Mouse (Mus musculus) kidney, embryonic 15.5 days (tissue): Measurements from ENCODE around the gene Smarcad1. TPM values are rescaled to one million over a fixed set of nuclear protein-coding genes. Genes with fewer than 3 reads are reported as not detected.

Source experiments
- ATAC-seq: fragments of 200-750 bp; cut with Nextera tagmentation; replicated peaks from 2 replicates; pipeline ENCODE4 v1.8.0; 2017; ENCODE audit warnings: moderate TSS enrichment; ENCODE audit not compliant: low FRiP score
- H3K27ac ChIP-seq: fragments of 300-500 bp; sonication (generic); 2 replicates; pipeline ENCODE4 v1.5.1; 2015; ENCODE audit warnings: mild to moderate bottlenecking, inconsistent platforms
- H3K27me3 ChIP-seq: fragments of 300-500 bp; sonication (generic); 2 replicates; pipeline ENCODE4 v1.6.1; 2015; ENCODE audit warnings: inconsistent platforms
- H3K36me3 ChIP-seq: fragments of 300-500 bp; sonication (generic); 2 replicates; pipeline ENCODE4 v1.6.1; 2015; ENCODE audit warnings: inconsistent platforms
- H3K4me1 ChIP-seq: fragments of 300-500 bp; sonication (generic); 2 replicates; pipeline ENCODE4 v1.6.1; 2015; ENCODE audit warnings: inconsistent platforms
- H3K4me2 ChIP-seq: fragments of 300-500 bp; sonication (generic); 2 replicates; pipeline ENCODE4 v1.6.1; 2015; ENCODE audit warnings: moderate library complexity, mild to moderate bottlenecking, inconsistent platforms
- H3K4me3 ChIP-seq: fragments of 300-500 bp; sonication (generic); replicated peaks from 2 replicates; pipeline ENCODE4 v1.5.1; 2015; ENCODE audit warnings: mild to moderate bottlenecking, inconsistent platforms
- H3K9ac ChIP-seq: fragments of 300-500 bp; sonication (generic); 2 replicates; pipeline ENCODE4 v1.6.1; 2015; ENCODE audit warnings: mild to moderate bottlenecking, inconsistent platforms
- H3K9me3 ChIP-seq: fragments of 300-500 bp; sonication (generic); replicated peaks from 2 replicates; pipeline ENCODE4 v1.6.1; 2016; ENCODE audit warnings: inconsistent platforms
- WGBS: fragments of 180-500 bp; shearing (Covaris S2); methylation state at CpG from one replicate; pipeline ENCODE4 v1.1.7; 2015; ENCODE audit warnings: mixed read lengths; 5-methylcytosine and 5-hydroxymethylcytosine counted together
- polyA plus RNA-seq: library from polyadenylated mRNA; unstranded; fragments of >200 nt; fragmentation: Nextera tagmentation; extraction: Ambion mirVana; gene quantifications from 2 replicates; pipeline ENCODE4 v1.2.1, GENCODE M21; 2015

Gene Smarcad1
- polyA plus RNA-seq, 1 experiment from 2014 or later = 67.0 TPM

DNA sequence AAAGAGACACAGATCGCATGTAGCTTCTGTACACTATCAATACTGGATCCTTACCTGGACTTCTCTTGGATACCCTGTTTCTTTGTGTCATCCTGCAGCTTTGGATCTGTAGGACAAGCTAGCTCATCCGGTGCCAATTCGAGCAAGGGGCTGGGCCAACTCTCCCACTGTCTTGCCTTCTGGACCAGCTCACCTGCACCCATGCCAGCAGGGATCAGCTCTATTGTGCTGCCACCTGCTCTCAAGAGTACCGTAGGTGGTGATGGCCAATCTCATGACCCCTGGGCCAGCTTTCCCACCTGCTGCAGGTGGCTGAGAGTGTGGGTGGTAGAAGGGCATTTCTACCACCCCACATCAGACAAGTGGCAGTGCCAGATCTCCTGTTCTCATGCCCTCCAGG, 114.7 kb downstream of the Smarcad1 start:
- H3K27ac ChIP-seq = no peak overlapping the region
- no peaks in the 10 kb centered on the region for H3K36me3 ChIP-seq
- no peaks in the 10 kb centered on the region for H3K9me3 ChIP-seq
- no peak for ATAC-seq
- no peaks in the 10 kb centered on the region for H3K27me3 ChIP-seq
- no peak overlapping the region for H3K4me2 ChIP-seq
- no peaks in the 10 kb centered on the region for H3K4me1 ChIP-seq
- H3K4me3 ChIP-seq = no peak overlapping the region
- 93% methylated on average over 4 of the region's 4 CpGs for WGBS
- no peak overlapping the region for H3K9ac ChIP-seq

DNA sequence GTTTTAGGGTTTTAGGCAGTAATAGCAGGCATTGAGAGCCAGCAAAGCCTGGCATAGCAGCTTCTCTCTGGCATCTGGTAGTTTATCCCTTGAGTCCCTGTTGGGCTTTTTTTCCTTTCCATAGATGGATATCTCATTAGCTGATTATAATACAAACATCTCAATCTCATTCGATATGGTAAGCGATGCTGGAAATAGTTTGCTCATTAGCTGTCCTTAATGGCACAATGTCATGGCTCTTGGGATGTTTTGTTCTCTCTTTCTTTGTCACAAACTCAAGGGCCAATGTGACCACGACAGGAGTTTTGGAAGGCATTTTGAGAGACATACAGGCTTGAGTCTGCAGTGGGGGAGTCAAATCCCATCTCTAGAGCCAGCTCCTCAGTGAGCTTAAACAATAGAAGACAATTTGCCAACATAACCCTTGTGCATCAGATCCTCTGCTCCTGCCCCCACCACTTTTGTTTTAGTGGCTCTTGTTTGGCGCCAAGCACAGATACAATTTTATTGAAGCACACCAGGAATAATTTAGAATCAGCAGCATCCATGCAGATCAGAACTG, 117.1 kb downstream of the Smarcad1 start:
- H3K4me3 ChIP-seq = no peak overlapping the region
- whole genome bisulfite sequencing = 82% methylated on average over 4 of the region's 4 CpGs
- H3K36me3 ChIP-seq = no peaks in the 10 kb centered on the region
- no peak overlapping the region for H3K4me2 ChIP-seq
- ATAC-seq = no peak
- no peak overlapping the region for H3K27ac ChIP-seq
- no peaks in the 10 kb centered on the region for H3K27me3 ChIP-seq
- no peaks in the 10 kb centered on the region for H3K4me1 ChIP-seq
- H3K9me3 ChIP-seq = no peaks in the 10 kb centered on the region
- H3K9ac ChIP-seq = no peak overlapping the region

DNA sequence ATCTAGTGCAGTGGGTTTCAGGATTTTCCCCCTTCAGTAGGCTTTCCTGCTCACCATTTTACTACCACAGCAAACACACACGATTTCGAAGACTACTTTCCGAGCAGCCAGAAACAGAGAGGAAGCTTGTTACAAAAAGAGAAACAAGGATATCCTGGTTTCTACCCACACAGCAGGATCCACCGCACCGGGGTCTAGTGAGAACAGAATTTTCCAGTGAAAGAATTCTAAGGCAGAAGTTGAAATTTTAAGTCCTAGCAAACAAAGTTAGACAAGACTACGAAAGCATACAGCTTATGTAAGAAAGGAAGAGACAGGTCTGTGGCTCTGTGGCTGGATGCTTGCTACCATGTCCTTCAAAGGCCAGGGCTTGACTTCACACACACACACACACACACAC, 121.8 kb downstream of the Smarcad1 start:
- Histone ChIP-seq H3K4me3 (no peak overlapping the region), H3K36me3 (no peaks in the 10 kb centered on the region), H3K9me3 (no peaks in the 10 kb centered on the region), H3K9ac (no peak overlapping the region), H3K4me2 (no peak overlapping the region), H3K27me3 (no peaks in the 10 kb centered on the region), H3K27ac (no peak overlapping the region; the same call in 1 of the 2 replicates), H3K4me1 (no peaks in the 10 kb centered on the region)
- no peak for ATAC-seq
- 76% methylated on average over 6 of the region's 6 CpGs for WGBS

DNA sequence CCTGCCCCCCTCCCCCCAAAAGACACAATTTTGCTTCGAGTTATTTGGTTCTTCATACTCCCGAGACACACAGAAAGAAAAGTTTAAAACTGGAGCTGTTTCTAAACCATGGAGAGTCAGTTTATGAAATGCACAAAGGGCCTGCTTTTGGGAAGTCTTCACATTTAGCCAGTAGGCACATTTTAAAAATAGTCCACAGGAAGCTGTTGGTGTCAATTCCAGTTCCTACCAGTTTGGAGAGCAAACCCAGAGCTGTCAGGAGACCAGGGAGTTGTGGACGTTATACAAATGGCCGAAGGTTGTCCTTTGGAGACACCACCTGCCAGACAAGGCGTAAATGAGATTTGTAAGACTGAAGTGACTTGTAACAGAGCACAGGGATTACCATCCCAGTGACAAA, 122.6 kb downstream of the Smarcad1 start:
- Histone ChIP-seq H3K4me1 (no peaks in the 10 kb centered on the region), H3K9ac (no peak overlapping the region), H3K27ac (no peak overlapping the region), H3K4me3 (no peak overlapping the region), H3K4me2 (no peak overlapping the region), H3K36me3 (no peaks in the 10 kb centered on the region), H3K27me3 (no peaks in the 10 kb centered on the region), H3K9me3 (no peaks in the 10 kb centered on the region)
- 44% methylated on average over 5 of the region's 5 CpGs for WGBS
- no peak for ATAC-seq

Other genes with a start within 250 kb of the Smarcad1 start
- 3.6 and 4.0 TPM in 2 replicates for gene Hpgds, start 102.3 kb downstream of the Smarcad1 start, polyA plus RNA-seq